Mouse (Mus musculus): ENCODE results near the gene Ccnd1.

DNA sequence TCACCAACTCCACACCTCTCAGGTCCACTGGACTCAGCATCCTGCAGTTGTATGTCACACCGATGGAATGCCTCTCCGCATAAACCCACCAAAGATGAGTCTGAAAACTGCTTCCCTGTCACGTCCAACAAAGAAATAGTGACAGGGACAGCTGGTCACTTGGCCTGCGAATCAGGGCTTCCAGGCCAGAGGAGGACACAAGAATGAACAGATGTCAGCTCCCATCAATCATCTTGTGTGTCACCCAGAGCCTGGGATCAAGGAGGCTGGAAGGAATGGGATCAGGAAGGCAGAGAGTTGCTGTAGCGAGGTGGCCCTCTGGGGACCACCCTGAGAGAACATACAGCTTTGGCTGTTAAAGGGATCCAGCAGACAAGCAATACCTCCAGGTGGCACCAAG is 4.8 kb downstream of the Ccnd1 start:
- no peak for TF ChIP-seq CTCF (IDR thresholded peaks at IDR 0.05; ENCODE audit: insufficient read depth, low read depth, low read length)
- no peak for TF ChIP-seq POLR2A (IDR thresholded peaks at IDR 0.05; ENCODE audit: insufficient read depth, low read depth, low read length)

Data from olfactory bulb, adult 2 months (tissue).